Mouse (Mus musculus): ENCODE measurements at regions not wholly inside any gene's neighbourhood (a gene's known extent, or its start where the extent isn't known, plus 50 kb on each side); places are given as distances from the start of the nearest gene placed in this dataset.

DNA sequence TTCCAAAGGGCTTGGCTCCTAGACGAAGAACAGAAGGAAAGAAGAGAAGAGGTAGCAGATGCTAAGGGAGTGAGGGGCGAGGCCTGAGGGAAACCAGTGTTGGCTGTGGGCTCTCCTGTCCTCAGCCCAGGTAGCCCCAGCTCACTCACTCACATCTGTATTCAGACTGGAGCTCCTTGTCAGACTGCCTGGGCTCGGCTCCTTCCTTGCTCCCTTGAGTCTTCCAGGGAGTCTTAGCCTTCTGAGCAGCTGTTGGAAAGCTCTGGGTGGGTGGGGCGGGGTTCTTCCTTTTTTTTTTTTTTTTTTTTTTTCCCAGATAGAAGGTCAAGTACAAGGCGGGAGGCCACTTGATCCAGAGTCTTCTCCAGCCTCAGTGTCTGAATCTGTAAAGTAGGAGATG, 134.1 kb upstream of the 1600014C23Rik start:
- no peak for DNase-seq (ENCODE audit: low read depth in 2 of 2, low spot score in 2 of 2)

DNA sequence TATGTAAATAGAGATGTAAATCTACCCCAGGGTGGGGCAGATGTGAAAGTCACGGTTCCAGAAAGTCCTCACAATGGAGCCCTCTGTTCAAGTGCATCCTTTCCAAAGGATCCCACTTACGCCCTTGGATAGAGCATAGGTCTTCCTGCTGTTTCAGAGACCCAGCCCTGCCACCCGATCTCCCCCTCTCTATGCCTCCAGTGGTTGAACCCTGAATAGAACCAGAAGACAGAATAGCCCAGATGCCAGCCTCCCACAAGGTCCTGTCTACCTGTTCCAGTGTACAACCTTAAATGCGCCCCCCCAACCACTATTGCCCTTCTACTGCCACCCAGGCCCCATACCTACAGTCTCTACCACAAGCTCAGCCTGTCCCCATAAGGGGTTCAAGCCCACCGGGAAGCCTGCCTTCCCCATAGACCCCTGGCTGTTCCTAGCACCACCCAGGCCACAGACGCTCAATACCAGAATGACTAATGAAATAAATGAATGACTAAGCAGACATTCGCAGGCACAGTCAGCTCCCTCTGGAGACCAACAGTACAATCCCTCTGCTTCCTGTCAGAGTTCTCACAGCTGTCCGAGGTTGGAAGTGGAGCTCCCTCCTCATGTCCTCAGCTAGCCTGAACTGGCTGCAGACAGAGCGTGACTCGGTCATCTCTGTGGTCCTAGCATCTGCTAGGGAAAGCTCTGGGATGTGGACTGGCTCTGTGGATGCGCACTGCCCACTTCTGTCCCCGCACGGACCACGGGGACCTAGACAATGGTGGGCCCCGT, 133.4 kb upstream of the 1600014C23Rik start:
- DNase-seq (ENCODE audit: low read depth in 2 of 2, low spot score in 2 of 2) = no peak

DNA sequence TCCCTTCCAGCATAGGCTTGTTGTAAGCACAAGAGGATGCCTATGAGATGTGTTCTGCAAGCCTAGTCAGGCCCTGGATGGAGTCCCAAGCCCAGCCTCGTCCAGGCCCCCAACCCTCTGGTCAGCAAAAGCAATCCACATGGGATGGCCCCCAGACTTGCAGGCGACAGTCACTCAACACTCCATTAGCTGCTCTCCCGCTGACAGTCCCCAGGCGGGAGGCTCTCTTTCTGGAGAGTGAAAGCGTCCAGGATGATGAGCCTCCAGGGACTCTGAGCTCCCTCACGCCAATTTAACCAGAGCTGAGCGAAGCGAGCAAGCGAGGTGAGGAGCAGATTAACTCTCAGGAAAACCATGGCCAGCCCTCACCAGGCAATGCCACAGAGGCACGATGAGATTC, 132.7 kb upstream of the 1600014C23Rik start:
- no peak for DNase-seq (ENCODE audit: low read depth in 2 of 2, low spot score in 2 of 2)

DNA sequence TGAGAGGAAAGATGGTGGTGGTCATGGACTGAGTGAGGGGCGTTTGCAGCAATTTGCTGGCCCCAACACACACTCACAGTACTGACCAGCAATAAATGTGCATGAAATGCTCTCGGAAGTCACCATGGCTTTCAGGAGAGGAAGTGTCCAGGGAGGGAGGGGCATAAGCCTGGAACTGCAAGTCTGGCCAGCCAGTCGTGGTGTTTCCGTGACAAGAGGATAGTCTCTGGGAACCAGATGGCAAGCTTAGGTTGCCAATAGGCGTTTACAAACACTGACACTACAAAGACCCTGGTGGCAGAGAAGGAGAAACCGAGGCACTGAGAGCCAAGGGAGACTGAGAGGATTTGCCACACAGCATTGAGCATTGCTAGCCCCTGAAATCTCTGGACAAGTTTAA, 132.3 kb upstream of the 1600014C23Rik start:
- no peak for DNase-seq (ENCODE audit: low read depth in 2 of 2, low spot score in 2 of 2)

DNA sequence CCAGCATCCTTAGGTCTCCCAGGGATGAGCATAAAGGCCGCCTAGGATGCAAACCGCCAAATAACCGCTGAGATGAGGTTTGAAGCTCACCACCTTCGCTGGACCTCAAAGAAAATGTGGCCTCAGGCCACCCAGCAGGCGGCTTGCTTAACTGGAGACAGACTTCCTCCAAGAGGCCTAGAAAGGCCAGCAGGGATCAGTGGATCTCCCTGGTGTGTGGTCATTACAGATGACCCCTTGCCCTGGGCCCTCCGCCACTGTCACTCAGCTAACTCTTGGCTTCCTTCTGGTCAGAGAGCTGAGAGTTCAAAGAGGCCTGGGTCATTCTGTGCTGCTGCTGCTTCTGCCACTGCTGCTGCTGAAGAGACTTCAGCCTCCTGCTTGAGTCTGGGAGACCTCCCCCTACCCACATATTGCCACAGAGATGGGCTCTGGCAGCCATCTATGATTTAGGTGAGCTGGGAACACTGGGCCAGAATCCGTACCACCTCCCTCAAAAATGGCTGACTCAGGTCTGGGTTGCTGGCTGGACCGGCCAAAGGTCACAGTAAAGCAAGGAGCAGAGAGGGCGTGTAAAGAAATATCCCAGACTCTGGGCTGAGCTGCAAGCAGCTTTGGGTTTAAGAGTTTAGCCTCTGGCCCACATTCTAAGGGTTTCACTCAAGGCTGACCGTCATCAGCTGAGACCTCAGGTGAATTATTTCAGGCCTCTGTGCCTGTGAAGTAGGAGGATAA, 130.0 kb upstream of the 1600014C23Rik start:
- no peak for DNase-seq (ENCODE audit: low read depth in 2 of 2, low spot score in 2 of 2)

DNA sequence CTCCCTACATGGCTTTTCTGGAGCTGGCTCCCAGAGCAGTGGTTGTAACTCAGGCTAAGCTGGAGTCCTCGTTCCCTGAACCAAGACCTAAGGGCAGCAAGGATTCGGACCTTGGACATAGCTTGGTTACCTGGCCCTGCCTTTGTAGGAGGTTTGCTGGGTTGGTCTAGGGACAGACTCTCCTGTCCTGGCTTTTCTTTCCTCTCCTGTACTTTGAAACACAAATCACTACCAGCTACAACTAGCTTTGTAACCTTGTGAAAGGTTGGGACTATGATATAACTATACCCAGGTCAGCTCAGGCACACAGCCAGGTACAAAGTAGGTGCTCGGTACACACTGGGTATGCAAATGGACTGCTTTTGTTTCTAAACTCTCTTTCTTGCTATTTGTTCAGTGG, 129.4 kb upstream of the 1600014C23Rik start:
- DNase-seq (ENCODE audit: low read depth in 2 of 2, low spot score in 2 of 2) = no peak

DNA sequence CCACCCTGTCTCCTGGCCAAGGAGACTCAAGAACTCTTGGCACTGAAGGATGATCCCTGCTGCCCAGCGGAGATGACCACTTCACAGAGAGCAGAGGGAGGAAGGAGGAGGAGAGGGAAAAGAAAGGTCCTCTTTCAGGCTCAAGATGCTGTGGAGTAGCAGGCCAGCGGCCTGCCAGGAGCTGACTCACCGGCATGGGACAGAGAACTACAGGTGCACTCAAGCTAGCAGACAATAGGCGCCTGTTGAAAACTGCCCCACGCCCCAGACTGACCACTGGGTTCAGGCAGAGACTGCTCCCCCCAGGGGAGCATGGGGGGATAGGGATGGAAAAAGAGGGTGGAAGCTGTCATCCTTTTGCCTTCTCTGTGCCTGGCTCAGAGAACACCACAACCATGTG, 125.8 kb upstream of the 1600014C23Rik start:
- no peak for DNase-seq (ENCODE audit: low read depth in 2 of 2, low spot score in 2 of 2)

DNA sequence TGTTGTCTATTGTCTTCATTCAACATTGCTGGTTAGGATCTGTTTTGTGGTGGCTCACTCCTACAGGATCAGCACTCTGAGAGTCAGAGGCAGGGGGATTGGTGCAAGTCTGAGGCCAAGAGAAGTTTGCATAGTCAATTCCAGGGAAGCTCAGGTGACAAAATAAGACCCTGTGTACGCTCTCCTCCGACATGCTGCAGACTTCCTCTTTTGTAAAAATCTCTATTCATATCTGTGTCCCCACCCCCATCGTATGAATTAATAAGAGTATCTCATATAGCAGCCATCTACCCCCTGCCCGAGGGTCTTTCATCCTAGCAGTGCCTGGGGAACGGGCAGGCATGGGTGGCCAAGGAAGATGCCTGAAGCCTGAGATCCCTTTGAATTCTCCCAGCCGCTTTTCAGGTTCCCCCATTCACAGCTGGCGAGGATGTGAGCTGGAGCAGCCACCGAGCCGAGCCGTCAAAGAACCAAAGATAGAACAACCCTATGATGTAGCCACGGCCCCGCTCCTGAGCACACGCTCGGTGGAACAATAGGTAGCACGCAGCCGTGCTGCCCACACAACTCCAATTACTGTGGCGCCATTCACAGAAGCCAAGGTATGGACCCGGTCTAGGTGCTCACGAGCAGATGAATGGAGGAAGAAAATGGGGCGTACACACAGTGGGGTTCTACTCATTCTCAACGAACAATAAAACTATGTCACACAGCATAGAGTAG, 120.4 kb upstream of the 1600014C23Rik start:
- no peak for DNase-seq (ENCODE audit: low read depth in 2 of 2, low spot score in 2 of 2)

DNA sequence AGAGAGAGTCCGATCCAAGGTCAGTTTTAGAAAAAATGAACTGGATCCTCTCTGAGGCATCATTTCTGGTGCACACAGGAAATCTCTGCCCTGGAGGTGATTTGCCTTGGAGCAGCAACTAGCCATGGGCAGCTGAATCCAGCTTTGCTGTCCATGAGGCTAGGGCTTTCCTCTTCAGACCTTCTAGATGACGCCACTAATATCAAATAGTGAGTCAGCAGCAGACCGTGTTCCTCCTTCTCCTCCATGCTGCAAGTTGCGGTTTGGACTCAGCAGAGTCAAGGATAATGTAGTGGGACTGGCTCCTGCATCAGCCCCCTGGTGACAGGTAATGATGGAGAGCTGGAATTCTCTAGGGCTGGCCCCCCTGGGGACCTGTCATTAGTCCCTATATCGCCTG, 118.8 kb upstream of the 1600014C23Rik start:
- no peak for DNase-seq (ENCODE audit: low read depth in 2 of 2, low spot score in 2 of 2)

DNA sequence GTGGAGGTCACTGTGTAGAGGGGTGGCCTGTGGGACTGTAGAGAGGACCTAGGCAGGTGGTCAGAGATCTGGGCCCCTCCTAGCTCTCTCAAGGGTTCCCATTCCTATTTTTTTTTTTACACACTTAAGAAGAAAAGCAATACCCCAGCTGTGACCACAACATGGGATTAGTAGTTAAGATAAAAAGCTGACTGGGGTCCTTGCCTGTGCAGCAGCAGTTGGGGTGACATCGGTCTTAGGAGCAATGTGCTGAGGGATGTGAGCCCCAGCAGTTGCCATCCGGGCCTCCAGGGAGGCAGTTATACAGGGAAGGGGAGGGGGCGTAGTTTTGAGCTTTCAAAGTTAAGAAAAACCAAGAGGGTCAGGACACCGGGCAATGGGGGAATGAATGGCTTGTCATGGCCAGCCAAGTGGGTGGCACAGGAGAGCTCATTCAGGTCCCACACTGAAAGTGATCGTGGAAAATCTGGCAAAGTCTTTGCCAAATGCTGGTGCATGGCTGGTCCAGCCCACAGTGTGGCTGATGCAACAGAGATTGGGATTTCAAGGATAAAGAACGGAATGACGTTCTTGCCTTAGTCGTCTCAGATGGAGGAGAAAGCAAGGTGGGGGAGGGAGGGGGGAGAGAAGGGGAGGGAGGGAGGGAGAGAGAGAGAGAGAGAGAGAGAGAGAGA, 118.2 kb upstream of the 1600014C23Rik start:
- DNase-seq (ENCODE audit: low read depth in 2 of 2, low spot score in 2 of 2) = no peak

DNA sequence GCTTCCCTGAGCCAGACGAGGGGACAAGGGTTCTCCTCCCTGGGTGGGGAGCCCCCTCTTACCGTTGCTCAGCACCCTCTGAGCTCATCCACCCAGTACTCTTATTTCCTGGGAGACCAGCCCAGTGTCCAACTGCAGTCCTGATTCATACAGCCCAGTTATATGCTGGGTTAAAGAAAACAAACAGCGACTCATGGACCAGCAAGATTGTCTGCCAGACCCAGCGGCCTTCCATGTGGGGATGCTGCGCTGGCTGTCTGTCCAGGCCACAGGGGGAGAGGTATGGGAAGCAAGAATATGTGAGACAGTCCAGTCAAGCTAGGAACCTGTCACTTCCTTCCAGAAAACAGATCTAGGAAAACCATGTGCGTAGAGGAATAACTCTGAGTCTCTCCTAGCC, 117.3 kb upstream of the 1600014C23Rik start:
- DNase-seq (ENCODE audit: low read depth in 2 of 2, low spot score in 2 of 2) = no peak

DNA sequence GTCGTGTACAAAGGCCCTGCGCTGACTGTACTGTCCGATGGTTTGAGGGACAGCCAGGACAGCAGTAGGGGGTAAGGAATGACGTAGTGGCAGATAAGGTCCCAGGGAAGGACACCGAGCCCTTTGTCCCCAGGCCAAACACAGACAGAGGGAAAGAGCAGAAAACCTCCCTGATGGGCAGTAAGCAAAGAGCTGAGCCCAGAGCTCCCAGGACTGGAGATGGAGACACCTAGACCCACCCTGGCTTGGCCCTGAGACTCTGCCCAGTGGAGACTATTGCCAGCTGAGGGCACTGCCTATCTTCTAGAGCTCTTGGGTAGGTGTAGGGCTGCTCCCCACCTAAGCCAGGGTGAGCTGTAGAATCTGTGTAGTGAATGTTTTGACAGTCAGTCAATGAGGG, 116.5 kb upstream of the 1600014C23Rik start:
- no peak for DNase-seq (ENCODE audit: low read depth in 2 of 2, low spot score in 2 of 2)

DNA sequence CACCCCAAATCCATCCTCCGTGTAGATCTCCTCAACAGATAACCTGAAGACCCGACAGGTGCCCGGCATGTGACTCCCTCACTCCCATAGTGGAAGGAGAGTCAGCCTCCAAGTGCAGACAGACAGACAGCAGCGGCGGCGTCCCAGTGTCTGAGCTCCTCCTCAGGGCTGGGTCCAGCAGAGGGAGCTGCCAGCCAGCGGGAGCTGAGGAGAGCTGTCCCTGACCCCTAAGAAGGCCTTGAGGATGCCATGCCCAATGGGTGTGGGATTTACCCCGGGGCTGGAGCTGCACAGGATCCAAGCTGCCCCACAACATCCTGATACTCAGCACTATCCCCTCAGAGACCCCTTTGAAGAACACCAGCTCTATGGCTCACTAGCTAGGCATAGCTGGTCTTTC, 115.0 kb upstream of the 1600014C23Rik start:
- no peak for DNase-seq (ENCODE audit: low read depth in 2 of 2, low spot score in 2 of 2)

DNA sequence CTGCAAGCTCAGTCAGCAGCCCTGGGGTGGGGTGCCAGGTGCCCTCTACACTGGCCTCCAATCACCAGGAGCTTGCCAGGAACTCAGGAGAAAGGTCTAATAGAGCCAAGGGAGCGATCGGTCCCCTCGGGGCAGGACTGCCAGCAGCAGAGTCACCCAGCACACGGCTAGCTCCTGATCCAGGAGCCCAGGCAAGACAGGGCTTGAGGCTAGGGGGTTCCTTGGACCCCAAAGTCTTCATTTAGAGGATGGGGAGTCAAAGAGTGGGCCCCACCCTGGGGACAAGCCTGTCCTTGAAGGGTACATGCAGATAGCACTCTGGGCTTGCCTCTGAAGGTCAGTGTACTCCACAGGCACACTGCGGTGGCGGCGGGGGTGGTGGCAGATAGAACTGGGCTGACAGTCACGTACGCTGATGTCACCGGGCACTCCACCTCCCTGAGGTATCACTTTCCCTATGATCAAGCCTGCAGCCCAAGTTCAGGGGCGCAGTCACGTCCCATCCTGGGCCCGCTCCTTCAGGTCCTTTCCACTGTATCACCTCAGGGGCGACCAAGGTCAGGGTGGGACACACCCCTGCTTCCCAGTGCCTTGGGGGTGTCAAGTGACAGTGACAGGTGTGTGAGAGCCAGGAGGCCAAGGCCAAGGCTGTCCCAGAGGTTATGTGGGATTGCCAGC, 114.2 kb upstream of the 1600014C23Rik start:
- no peak for DNase-seq (ENCODE audit: low read depth in 2 of 2, low spot score in 2 of 2)

DNA sequence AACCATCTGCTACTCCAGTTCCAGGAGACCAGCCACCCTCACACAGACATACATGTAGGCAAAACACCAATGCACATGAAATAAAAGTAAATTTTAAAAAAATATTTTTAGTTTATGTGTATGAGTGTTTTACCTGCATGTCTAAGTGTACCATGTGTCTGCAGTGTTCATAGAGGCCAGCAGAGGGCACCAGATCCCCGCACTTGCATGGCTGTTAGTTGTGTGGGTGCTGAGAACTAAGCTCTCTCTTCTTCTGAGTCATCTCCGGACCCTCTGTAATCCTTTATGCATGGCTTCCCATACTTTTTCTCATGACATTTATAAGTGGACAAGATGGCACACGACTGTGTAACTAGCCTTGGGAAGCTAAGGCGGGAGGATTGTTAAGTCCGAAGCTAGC, 112.2 kb upstream of the 1600014C23Rik start:
- no peak for DNase-seq (ENCODE audit: low read depth in 2 of 2, low spot score in 2 of 2)

DNA sequence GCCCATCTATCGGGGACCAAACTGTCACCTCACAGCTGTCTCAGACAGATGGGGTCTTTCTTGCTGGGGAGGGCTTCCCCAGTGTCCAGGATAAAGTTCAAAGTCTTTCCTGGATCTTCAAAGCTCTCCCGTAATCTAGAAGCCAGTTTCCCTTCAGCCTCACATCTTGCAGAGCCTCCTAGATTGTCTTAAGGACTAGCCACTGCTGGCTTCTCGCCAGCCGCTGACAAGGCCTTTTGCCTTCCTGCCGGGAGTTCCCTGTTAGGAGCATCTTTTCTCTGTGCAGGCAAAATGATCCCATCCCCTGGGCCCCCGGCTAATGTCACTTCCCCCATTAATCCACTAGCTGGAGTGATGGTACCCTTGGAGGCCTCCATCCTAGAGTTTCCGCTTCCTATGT, 103.1 kb upstream of the 1600014C23Rik start:
- no peak for DNase-seq (ENCODE audit: low read depth in 2 of 2, low spot score in 2 of 2)

DNA sequence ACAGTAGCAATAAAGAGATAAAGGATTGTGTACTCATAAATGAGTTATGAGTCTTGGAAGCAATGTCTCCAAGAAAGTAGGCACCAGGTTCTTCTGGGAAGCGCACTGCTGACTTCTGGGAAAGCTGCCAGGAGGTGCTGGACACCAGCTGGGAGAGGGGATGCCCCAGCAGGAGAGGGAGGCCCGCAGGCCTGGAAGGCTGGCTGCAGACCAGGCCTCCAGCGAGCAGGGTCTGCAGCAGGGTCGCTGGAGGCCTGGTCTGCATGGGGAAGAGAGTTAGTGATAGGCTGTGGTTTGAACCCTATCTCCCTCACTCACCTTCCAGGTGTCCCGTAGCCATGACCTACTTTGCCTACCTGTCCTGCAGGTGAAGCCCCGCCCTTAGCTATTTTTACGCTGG, 102.6 kb upstream of the 1600014C23Rik start:
- DNase-seq (ENCODE audit: low read depth in 2 of 2, low spot score in 2 of 2) = no peak

DNA sequence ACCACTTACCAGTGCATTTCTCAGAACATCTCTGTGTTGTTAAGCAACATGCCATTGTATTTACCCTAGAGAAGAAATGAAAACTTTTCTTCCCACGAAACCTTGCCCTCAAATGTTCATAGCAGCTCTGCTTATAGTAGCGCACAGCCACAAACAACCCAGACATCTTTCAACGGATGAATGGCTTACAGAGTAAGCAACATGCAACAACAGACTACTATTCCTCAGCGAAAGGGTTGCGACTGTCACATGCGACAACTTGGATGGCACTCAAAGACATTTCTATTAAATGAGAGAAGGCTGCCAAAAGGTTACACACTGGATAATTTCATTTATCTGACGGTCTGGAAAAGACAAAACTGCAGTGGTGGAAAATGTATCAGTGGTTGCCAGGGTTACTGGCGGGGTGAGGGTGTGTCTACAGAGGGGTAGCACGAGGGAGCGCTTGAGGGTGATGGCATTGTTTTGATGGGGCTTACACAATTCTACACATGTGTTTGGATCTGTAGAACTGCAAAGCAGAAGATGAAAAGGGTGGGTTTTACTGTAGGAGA, 101.0 kb upstream of the 1600014C23Rik start:
- no peak for DNase-seq (ENCODE audit: low read depth in 2 of 2, low spot score in 2 of 2)

DNA sequence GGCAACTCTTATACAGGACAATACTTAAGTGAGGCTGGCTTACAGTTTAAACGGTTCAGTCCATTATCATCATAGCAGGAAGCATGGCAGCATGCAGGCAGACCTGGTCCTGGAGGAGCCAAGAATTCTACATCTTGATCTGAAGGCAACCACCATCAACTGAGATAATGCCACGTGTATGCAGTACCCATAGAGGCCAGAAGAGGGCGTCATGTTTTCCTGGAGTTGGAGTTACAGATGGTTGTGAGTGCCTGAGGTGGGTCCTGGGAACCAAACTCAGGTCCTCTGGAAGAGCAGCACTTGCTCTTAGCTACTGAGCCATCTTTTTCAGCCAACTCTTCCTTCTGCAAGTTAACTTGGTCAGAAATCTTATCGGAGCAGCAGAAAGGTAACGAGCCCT, 96.7 kb upstream of the 1600014C23Rik start:
- DNase-seq (ENCODE audit: low read depth in 2 of 2, low spot score in 2 of 2) = no peak

DNA sequence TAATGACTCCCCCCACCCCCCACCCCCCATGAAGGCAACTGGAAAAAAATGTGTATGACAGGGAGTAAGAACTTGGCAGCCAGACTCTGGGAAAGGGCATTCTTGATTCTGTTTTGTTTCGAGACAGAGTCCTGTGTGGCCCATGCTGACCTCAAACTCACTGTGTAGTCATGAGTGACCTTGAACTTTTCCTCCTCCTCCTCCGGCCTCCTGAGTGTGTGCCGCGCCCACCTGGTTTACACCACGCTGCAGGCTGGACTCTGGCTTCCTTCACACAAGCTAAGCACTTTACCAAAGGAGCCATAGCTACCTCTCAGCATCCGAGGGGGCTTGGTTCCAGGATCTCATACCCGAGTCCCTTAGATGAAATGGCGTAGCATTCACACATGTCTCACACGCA, 95.9 kb upstream of the 1600014C23Rik start:
- no peak for DNase-seq (ENCODE audit: low read depth in 2 of 2, low spot score in 2 of 2)

DNA sequence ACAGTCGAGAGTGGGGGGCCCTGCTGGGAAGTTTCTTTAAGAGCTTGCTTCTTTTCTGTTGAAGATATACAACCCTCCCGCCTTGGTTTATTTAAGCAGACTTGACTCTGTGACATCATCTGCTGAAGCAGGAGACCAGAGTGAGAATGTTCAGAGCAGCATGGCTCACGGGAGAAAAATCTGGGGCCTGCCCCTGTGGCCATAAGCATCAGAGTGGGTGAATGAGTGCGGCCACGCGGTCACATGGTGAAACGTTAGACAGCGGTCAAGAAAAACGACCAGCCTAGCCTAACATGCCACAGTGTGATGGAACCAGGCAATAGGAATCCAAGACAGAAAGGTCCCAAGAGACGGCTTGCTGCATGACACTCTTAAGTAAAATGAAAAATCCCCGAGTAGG, 95.2 kb upstream of the 1600014C23Rik start:
- no peak for DNase-seq (ENCODE audit: low read depth in 2 of 2, low spot score in 2 of 2)

Measured in CD8-positive naive resting alpha-beta T cell, adult 2 months (primary cell).